Mouse (Mus musculus) megakaryocyte, embryonic 14.5 days (primary cell): Measurements from ENCODE around the gene Hivep3.

Experiments used
- FLI1 ChIP-seq: IDR thresholded peaks from 2 replicates; pipeline ENCODE4 v1.6.1; 2012; ENCODE audit warnings: low read length, inconsistent platforms, mixed read lengths
- GATA1 ChIP-seq: IDR thresholded peaks from 3 replicates; pipeline ENCODE4 v1.6.1; 2012; ENCODE audit warnings: mixed read lengths, low read length, inconsistent platforms, borderline replicate concordance

DNA sequence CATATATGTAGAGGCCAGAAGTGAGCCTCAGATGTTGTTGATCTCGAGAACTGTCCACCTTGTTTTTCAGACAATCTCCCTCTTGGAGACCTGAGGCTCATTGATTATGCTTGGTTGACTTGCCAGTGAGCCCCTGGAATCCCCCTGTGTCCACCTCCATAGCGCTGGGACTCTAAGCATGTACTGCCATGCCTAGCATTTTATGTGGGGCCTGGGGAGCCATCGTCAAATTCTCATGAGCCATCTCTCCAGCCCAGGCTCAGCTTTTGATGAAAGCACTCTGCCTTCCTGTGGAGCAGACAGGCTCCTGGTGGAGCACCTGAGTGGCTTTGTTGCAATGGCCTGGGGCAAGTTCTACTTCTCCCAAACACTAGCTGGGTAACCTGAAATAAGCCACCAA lies 316.3 kb downstream of the Hivep3 start:
- TF ChIP-seq FLI1: no peak
- TF ChIP-seq GATA1: no peak
